Mouse (Mus musculus) cerebellum, postnatal 14 days (tissue): Measurements from ENCODE around the gene Tmem120b.

Experiments used
- DNase-seq, 2 experiments: peaks; one replicate each; pipeline ENCODE4 v3.0.0; 2021; ENCODE audit warnings: mixed read lengths in 2 of 2

Gene Tmem120b

DNA sequence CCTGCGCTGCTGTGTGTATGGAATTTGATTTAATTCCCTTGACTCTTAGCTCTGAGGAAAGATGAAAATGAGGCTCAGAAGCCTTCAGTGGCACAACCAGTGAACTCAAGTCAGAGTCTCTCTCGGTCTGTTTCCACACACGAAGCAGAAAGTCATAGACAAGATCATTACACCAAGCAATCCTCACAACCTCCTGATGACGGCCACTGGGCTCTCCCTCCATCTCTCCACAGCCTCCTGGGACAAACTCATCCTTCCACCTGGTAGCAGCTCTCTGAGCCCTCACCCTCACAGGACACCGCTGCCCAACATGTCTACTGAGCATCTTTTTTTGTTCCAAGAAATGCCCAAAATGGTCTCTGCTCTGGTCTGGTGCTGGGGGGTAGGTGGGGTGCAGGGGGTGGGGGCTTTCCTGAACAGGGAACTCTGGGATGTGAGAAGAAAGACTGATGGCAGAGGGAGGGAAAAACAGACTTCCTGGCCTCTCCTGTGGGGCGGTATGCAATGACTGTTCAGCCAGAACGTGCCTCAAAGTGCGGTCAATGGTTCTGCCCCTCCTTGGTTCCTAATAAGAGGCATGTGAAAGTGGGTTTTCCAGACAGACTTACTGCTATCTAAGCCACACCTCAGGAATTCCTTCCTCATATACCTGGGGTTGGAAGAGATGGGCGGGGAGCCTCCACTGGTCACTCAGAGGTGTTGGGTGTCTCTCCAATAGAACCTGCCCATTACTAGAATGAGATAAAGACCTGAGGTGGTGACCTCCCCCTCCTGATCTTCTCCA, 62.0 kb downstream of the Tmem120b start:
- DNase-seq, result no peak

DNA sequence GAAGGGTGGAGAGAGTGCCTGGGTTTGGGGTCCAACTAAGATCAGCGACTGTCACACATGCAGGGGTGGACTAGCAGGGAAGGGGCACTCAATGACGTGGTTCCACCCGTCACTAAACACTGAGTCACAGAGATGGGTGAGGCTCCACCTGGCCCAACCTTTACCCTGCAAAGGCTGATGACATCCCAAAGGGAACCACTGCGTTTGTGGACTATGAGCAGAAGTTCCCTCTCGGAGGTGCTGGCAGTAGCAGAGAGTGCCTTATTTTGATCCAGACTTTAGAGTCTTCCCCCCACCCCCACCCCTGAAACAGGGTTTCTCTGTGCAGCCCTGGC, 62.6 kb downstream of the Tmem120b start:
- no peak for DNase-seq

DNA sequence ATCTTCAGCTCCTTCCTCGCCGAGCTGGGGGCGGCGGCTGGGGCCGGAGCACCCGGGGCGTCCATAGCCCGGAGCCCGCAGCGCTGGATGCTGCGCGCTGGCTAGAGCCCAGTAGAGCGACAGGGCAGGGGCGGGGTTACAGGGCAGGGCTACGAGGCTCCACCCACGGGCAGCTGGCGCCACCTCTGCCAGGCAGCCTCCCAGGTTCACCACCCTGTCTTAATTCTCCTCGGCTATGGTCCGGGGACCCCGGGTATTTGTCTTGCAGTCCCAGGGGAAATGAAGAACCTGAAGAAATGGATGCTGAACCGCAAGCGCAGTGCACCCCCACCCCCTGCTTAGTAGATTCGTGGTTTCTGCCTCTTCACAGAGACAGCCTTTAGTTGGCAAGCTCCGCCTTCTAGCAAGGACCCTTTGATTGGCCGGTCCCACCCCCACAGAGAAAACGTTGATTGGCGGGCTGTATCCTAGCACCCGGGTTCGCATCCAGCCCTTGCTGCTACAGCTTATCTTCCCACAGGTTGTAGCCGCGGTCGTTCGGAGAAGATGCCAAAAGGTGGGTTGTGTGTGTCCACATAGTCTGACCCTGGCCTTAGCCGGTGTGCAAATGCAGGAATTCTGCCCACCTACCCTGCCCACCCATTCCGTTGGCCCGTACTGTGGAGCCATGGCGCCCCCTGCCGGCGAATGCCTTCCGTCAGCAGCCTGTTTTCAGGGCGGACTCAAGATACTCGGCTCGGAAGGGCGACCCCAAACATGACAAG, 64.3 kb downstream of the Tmem120b start, which contains the start of gene Rhof:
Rhof (minus strand) TSS at position 385 of the 764 bp plus-strand sequence.
- peak; percentile 93 to 96 for DNase-seq

- peak; percentile 94 for DNase-seq
Observed at GRCm38 (mm10) chr5:123133083-123133783, 65.0 kb downstream of the Tmem120b start.

DNA sequence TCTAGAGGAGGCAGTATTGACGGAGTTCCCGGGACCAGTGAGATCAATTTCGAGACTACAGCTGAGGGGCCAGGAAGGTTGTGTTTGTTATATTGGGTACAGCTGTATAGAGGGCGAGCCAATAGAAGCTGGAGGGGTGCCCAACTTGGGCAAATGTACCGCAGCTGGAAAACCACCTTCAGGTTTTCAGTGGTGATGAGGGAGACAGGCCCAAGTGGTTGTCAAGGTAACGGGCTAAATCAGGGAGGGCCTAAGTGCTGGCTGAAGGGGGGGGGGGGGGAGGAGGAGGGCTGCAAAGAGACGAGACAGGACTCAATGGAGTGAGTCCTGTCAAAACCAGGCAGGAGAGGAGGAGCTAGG, 65.5 kb downstream of the Tmem120b start:
- peak in 1 of 2 experiments; percentile 64 for DNase-seq

- DNase-seq, result peak; percentile 82 to 86
Observed at GRCm38 (mm10) chr5:123134186-123134874, 66.1 kb downstream of the Tmem120b start.

DNA sequence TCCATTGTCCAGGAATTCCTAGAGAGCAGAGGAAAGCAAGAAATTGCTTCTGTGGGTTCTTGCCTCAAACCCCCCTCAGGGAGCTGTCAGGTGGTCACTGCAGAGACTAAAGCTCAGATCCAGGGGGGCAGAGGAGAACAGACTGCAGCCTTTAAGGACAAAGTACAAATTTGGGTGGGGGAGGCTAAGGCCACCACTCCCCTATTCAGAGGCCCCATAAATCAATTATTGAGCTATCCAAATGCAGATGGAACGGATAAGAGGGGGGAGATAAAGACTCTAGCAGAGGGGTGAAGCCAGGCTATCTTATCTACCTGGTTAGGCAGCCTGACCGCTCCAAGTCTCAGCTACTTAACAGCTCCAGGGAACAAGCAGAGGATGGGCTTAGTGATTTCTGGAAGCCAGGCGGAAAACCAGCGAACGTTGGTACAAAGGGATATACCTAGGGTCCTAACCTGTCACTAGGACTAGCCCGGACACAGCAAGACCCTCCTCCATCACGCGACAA, 66.7 kb downstream of the Tmem120b start:
- DNase-seq, result no peak

- peak; percentile 69 to 82 for DNase-seq
Observed at GRCm38 (mm10) chr5:123135471-123136360, 67.5 kb downstream of the Tmem120b start.

GRCm38 (mm10) chr5:123136361-123137043, 68.3 kb downstream of the Tmem120b start:
- peak; percentile 80 to 86 for DNase-seq

DNA sequence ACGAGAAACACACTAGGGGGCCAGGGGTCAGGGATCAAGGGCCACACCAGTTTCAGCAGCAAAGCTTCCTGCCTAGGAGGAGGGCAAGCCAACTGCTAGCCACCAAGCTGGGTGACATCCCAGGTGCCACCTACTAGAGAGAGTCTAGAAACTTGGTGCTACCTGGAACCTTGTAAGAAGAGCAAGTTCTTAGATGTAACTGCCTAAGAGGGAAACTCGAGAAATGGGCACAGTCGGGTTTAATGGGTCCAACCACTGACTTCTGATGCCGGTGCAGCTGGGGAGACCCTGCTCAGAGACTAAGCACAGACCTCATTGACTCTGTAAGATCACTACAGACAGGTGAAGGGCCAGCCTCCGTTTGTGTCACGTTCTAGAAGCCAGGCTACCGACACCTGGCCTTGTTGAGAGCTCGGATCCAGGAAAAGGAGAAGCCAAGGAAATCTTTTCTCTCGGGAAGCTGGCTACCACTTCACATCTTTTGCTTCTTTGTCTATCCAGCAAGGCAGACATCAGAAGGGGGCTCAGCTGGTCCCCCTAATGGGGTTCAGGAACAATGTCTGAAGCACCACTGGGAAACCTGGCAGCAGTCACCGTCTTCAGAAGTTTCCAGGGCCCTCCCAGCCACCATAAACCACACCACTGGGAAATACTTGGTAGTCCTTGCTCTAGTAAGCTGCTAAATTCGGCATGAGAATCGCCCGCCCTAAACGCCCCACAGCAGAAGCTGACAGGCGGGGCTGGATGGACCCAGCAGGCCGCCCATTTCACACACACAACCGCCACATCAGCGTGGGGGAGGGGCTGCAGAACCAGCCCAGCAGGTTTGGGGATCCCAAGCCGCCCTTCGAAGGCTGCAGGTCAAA, 69.1 kb downstream of the Tmem120b start:
- DNase-seq, result peak; percentile 79 to 83

DNA sequence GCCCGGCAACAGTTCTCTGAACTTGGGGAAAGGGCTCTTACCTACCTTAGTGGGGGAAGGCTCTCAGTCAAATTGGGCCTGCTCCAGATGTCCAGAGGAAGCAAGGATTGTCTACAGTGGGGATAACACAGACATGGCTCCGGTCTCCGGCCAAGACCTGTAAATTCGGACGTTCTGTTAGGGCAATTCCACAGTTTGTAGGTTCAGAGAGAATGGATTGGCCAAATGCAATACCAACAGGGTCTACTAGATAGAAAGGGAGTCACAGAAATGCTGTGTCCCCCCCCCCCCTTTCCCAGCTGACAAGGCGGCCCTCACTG, 69.7 kb downstream of the Tmem120b start:
- no peak for DNase-seq

- peak; percentile 70 to 71 for DNase-seq
Observed at GRCm38 (mm10) chr5:123138230-123138911, 70.2 kb downstream of the Tmem120b start.

DNA sequence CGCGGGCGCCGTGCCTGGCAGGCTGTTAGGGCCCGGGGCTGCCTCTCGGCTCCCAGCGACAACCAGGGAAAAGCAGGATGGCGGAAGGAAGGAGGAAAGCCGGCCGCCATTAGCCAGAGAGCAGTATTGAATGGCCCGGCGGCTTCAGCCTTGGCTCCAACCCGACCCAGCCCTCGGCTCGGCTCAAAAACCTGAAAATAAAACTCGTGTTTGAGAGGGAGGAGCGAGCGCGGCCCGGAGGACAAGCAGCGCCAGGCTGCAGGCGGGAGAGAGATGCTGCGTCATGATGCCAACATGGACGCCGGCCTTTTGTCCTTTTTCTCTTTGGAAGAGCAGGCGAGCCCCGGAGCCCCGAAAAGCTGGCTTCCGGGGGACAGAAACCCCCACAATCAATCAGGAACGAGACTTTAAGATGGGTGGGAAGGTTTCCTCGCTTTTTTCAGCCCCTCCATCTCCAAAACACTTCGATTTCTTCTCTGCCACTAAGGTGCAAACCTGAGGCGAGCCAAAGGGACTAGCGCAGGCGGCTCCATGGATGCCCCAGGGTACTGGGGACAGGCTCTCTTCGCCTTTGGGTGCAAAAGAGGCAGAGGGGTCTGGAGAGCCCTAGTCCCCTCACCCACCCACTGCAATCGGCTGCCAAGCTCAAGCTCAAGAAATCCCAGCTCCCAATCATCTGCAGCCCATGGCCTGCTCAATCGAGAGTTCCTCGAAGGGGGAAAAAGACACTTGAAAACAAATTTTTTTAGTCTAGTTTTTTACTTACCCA, 70.9 kb downstream of the Tmem120b start:
- DNase-seq, result peak; percentile 92

DNA sequence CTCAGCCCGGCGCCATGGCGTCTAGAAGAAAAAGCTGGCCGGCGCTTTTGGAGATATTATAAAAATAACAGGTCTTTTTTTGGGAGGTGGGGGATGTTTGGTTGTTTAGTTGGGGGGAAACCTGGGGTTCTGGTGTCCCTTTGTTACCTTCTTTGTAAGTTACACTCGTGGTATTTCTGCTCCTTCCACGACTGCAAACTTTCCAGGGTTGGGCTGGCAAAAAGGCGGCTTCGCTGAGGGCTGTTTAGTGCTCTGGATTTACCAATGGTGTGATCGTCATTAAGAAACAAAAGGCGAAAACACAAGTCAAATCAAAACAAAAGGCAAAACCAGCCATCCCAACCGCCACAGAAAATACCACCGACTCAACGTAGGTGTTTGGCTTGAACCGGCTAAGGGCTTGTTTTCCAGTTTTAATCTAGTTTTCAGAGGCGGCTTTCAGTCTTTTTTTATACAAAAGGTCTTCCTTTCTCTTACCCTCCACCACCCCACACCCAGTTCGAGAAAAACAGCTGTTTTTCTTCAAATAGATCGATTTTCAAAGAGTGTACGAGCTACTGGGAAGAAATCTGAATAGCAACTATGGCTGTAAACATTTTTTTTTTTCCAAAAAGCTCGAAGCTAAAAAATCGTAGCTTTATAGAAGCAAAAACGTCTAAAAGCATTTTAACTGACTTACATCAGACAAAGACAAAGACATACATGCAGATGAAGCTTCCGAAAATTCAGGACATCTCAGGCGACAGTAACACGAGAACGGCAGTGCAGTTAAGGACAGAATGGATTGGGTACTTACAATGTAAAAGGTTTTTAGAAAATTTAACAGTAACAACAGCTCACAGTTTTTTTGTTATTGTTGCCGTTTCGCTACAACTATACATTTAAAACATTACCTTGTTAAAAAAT, 71.8 kb downstream of the Tmem120b start:
- DNase-seq, result peak; percentile 47 to 61

DNA sequence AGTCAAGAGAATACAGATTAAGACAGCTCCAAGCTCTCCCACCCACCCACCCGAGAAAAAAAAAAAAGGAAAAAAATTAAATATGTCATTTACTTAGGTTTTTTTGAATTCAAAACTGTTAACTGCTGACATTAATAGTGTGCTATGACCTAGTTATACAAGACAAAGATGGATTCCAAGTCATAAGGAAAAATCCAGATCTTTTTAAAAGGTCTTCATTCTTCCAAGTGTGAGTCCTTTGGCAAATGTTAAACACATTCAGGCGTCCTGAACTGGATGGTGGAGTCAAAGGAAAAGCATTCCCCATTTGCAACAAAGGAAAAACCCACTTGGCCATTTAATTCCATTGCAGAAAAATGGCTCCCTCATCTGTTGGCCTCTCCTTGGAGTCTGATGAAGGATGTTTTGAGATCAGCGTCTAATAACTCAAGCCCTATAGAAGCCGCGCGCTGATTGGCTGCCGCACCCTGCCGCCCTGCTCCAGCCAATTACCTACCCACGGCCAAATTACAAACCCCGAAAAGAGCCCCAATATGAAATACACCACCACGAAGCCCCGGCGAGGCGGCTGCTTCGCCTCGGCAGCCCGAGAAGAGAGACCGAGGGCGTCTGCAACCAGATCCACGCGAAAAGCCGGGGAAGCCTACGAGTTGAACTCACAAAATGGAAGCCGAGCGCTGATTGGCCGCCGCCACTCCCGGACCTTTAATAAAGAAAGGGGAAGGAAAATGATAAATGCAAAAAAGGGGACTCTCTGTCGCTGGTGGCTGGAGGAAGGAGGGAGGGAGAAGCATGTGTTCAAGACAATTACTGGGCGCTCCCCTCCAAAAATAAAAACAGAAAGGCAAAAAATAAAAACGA, 72.7 kb downstream of the Tmem120b start:
- peak; percentile 94 to 96 for DNase-seq

DNA sequence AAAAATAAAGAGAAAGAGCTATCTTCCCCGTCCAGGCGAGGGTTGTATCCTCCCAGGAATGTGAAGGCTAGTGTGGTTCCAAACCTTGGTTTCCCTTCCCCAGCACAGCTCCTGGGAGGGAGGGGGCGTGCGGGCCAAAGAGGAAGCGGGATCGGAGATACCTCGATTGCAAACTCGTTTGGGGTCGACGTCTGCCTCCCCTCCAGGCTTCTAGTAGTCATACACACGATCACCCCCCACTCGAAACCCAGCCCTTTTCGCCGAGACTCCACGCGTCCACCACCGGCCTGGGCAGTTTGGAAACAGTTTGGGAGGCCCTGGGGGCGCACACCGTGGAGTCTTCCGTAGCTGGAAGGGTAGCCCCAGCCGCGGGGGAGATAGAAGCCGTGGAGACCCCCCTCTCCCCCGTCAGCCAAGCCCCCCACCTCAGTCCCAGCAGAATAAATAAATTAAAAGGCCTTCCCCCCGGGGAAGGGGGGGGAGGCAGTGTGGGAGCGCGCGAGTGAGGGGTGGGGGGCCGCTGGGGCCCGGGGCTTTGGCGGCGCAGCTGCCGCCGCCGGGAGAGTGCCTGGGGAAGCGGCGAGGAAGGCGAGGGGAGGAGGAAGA, 73.4 kb downstream of the Tmem120b start:
- peak; percentile 76 to 79 for DNase-seq
